Mouse (Mus musculus) left cerebral cortex, postnatal 10 days (tissue): ENCODE results near the gene Kat6b. TPM values are rescaled to one million over a fixed set of nuclear protein-coding genes. Genes with fewer than 3 reads are reported as not detected.

Experiments
- DNase-seq, 2 experiments: peaks; one replicate each; pipeline ENCODE4 v3.0.0; 2021 to 2022; ENCODE audit warnings: low spot score in 2 of 2, mixed read lengths in 1 of 2; ENCODE audit errors: extremely low spot score in 1 of 2
- intact Hi-C: fragments of 180-260 bp; cut with DNase I; formaldehyde crosslinking; loops from one replicate; pipeline ENCODE4 v1.15.1; 2025
- total RNA-seq, 2 experiments: library from RNA; stranded (reverse); gene quantifications; 2 replicates each; pipeline ENCODE4 v1.2.3; 2021

The Kat6b gene
- total RNA-seq, 2 experiments from 2014 or later = 63.8 to 65.1 TPM

DNA sequence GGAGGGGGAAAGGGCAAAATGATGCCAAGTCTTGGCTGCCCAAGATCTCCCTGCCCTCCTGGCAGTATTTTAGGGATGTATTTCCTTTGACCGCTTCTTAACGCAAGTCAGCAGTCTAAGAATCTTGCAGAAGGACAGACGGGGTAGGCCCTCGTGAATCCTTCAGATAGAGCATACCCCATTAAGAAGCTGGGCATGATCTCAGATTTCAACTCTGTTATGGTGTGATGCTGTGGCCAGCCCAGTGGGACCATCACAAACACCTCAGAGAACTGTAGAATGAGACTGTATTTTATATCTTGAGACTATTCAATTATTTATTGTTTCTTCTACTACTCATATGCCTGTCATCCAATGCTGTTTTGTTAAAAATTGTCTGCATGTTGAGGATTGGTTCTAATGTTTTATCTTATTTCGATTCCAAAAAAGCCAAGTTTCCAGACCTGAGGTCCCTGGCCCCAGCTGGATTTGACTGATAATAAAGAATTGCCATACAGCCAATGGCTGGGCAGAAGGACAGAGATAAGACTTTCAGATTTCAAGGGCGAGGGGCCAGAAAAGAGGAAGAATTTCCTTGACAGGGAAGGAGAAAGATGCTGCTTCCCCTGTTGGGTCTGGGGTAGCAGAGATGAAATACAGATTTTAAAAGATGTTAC, 67.8 kb downstream of the Kat6b start:
- no peak for DNase-seq
- intact Hi-C loops = no loop called here

DNA sequence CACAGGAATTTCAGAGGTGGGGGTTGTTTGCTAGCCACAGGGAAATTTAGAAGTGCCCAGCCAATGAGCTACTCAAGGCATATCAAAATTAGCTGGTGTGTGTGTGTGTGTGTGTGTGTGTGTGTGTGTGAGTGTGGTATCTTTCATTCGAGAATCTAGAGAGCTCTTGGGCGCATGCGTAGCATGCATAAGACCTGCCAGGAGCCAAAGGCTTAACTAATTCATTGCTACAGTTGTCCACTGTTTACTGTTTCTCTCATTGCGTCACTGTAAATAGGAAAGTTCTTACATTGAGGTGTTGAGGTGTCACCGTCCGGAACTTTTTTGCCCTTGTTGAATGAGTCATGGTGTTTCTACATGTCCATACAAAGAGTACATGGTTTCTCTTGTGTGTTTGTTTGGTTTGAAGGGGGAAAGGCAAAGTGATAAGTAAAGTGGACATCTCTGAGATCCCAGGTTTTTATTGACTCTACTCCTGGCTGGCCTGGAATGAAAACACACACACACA, 68.4 kb downstream of the Kat6b start:
- no peak for DNase-seq
- intact Hi-C loops = no loop called here

DNA sequence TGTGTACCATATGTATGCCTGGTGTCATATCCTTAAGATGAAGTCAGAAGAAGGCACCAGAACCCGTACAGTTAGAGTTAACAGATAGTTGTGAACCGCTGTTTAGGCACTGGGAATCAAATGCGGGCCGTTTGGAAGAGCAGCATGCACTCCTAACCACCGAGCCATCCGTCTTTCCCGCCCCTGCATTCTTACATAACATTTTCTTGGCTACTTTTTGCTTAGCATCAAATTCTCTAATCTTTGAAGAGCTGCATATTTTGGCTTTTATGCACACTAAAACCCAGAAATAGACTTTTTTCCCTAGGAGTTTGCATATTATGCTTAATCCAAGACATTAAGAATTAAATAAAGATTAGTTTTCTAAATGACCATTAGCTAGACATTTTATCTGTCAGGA, 69.3 kb downstream of the Kat6b start:
- DNase-seq = no peak
- intact Hi-C loops = no loop called here

DNA sequence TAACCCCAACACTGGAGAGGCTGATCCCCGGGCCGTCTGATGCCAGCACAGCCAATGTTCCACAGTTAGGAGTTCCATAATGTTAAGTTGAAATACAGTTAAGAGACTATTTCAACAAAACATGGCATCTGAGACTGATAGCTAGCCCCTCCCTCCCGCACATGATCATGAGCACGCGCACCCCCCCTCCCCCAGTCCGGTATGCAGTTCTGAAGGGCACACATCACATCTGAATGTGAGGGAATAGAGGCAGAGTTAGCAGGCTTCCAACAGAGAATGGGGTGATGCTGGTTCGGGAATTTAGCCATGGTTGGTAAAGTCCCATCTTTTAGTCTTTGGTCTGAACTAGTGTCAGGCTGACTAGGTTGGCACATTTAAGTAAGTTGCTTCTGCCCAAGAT, 70.4 kb downstream of the Kat6b start:
- DNase-seq = no peak
- intact Hi-C loops = no loop called here

DNA sequence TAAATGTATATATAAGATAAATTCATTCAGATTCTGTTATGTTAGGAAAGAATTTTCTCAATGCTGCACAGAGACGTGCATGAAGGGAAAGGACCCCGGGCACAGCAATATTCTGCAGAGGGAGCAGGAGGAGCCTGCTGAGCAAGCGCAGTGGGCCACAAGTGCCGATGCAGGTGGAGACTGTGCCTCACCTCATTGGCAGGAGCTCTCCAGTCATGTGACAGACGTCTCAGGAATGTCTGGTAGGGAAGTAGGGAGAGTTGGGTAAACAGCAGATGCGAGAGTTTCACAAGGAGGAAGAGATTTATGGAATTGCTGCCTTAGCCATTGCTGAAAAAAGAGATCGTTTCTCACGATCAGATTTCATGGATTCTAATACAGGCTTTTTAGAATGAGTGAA, 71.7 kb downstream of the Kat6b start:
- DNase-seq = no peak
- intact Hi-C loops = no loop called here

DNA sequence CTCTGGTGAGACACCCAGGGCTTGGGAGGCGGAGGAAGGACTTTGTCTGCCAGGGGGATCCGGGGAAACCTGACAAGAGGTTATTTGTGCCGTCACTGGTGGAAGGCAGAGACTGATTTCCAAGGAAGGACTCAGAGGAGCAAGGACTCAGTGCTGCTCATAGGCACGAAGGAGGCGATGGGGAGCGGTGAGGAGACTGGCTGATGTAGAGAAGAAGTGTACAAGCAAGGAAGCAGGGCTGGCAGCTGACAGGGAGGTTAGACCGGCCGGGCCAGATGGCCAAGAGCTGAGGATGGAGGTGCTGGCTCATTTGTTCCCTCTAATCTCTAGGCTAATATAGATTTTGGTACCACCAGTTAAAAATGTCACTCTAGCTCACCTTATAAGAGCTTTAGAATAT, 72.8 kb downstream of the Kat6b start:
- no peak for DNase-seq
- intact Hi-C loops = no loop called here

DNA sequence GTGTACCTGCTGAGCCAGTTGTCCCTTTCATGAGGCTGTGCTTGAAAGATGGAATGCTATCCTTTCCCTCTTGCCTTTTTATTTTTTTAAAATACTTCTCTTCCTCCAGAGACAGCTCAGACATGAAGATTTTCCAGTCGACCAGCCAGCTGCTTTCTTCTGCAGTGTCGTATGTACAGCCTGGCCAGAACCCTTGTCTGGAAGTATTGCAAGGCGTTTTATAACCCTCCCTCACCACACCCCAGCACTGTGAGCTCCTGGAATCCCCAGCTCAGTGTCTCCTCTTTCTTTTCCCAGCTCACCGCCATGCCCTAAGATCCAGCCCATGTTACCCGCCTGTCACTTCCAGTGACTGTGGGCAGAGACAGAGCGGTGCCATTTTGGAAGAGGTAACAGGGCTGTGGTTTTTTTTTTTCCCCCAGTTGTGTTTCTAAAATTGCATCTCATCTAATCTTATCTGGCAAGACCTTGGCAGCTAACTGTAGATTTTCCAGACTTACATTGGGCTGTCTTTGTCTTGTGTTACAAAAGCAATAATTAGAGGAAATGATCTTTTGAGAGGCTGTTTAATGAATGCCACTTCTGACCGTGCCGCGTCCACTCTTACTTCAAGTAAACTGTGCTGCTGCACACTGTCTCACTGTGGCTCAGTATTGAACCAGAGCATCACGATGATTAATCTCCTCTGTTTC, 77.4 kb downstream of the Kat6b start:
- intact Hi-C loops = no loop called here

DNA sequence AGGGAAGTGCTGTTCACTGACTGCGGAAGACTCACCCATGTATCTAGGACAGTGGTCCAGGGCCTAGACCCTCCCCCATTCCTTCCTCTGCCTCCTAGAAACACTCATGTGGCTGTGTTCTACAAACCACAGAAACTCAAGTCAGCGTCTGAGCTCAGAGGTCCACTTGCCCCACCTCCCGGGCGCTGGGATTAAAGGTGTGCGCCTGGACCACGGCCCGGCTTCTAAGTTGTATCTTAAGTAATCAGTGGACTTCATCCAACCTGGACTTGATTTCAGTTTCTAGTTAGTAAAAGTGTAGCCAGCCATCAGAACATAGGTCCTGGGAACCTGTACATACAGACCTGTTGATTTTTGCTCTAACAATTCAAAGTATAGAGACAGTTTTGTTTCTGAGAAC, 78.2 kb downstream of the Kat6b start:
- intact Hi-C loops = no loop called here
- DNase-seq = no peak

More for the DNA sequence above, 77.4 kb downstream of the Kat6b start:
- no peak for DNase-seq

DNA sequence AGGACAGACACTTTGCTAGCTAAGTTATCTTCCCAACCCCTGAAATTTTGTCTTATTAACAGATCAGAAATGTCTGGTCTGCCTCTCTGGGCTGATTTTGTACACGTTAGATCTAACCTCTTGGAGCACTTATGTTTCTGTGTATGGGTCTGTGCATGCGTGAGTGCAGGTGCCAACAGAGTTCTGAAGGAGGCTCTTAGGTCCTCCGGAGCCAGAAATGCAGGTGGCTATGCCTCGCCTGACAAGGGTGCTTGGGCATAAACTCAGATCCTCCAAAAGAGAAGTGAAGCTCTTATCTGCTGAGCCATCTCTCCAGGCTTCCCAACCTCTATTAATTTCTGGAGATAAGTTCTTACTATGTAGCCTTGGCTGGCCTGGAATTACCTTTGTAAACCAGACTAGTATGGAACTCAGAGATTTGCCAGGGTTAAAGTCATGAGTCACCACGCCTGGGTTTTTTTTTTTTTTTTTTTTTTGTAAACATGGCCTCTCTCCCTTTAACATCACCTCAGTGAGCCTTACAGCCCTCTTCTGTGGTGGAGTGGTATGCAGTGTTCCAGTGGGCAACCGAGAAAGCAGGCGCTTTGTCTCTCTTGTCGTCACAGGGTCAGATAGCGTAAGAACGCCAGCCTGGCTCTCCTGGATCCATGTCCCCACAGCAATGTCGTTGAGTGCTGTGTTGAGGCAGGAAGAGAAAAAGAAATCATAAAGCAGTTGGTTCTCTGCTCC, 79.4 kb downstream of the Kat6b start:
- DNase-seq = no peak

DNA sequence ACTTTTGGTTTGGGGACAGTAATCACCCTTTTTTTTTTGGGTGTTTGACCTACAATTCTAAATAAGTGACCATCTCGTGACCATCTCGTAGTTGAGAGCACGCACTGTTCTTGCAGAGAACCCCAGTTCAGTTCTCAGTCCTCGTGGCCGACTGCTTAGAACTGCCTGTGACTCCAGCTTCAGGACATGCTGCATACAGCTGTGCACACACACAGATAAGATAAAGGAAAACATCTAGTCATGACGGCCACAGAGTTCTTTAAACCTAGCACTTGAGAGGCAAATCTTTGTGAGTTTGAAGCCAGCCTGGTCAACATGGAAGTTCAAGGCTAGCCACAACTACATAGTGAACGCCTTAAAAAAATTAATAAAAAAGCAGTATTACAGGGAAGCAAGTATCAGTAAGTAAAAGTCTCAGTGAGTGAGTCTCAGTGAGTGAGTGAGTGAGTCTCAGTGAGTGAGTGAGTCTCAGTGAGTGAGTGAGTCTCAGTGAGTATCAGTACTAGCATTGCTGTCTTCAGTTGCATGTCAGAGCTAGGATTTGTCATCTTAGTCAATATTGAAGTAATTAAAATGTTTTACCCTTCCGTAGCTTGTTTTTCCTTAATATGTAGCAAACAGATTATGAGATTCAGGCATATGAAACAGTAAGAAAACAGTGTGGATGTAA, 80.3 kb downstream of the Kat6b start:
- intact Hi-C loops = no loop called here

More for the DNA sequence above, 79.4 kb downstream of the Kat6b start:
- intact Hi-C loops = no loop called here

DNA sequence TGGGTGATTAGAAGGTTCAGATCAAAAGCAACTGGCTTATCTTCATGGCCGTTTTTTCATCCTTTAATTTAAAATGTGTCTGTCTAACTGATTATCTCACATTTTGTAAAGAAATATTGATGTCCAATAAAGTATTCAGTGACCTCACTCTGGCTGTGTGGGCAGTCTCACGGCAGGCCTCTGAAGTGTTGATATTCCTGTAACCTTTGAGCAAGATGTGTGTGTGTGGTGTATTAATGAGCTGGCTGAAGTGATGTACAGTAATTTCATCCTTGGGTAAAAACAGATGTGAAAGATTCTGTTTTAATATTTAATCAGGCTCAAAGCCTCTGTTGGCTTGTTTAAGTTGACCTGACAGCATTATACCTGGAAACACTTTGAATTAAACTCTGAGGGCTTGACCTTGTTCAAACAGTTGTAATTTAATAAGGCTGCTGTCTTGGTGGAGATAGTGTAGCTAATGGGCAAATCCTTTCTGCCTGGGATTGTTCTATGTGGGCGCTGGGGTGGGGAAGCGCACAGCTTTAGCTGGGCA, 82.4 kb downstream of the Kat6b start:
- intact Hi-C loops = no loop called here
- DNase-seq = no peak

More for the DNA sequence above, 80.3 kb downstream of the Kat6b start:
- DNase-seq = no peak

DNA sequence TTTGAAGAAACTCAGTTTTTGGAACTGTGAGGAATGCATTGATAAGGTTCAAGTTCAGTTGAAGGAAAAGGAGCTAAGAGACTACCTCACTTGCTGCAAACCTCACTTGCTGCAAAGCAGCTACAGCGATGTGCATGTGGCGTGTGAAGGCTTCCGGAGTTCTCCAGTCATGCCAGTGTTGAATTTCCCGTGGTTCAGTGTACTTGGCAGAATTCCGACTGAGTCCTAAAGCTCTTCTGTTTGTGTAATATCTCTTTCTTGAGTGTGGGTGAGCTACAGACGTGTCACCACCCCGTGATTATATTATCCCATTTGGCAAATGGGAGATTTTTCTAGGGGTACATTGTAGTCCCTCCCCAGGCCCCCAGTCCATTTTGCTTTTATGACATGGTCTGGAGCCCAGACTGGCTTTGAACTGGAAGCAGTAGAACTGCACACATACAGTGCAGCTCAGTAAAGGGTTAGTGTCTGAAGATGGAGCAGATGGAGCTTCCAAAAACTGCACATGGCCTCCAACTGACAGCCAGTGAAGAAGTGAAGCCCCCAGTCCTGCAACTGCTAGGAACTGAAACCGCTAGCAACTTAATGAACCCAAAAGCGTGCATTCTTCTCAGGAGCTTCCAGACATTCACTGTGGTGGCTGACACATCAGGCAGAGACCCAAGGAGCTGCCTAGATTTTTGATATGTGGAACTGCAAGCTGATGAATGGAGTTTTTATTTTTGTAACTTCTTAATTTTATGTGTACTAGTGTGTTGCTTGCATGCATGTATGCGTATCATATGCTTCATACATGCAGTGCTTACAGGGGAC, 84.5 kb downstream of the Kat6b start:
- intact Hi-C loops = no loop called here
- no peak for DNase-seq

DNA sequence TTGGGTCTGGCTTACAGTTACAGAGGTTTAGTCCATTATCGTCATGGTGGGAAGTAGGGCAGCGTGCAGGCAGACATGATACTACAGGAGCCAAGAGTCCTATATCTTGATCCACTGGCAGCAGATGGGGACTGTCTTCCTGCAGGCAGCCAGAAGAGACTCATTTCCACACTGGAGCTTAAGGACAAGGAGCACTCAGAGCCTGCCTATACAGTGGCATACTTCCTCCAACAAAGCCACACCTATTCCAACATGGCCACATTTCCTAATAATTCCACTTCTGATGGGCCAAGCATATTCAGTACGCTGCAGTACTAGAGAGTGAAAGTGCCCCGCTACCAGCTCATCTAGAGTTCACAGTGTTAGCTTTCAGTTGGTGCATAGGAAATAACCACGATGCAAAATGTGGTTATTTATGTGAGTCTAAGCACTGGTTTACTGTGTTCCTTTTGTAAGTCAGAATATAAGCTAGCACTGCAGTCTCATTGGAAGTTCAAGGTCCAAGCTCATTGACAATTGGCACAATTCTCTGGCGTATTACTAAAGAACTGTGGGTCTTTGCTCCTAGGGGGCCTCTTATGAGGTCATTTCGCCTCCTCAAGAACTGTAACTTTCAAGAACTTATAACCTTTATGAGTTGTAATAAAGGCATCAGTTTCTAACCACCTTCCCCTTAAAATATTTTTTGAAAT, 86.2 kb downstream of the Kat6b start:
- no peak for DNase-seq
- intact Hi-C loops = no loop called here

DNA sequence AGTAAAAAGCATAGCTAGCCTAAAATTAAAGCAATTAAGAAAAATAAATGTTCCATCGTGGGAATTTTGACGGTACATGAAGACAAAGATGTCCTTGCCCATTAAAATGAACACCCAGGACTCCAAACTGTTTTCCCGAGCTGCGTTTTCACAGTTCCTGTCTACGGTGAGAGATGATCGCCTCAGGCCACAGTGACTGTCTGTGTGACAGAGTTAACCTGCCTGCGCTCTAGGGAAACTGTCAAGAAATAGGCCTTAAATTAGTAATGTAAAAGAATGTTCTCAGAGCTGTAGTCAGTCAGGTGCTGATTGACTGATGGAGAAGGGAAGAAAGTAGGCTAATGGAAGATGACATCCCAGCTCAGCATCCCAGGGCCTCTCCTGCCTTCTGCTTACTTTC, 87.6 kb downstream of the Kat6b start:
- intact Hi-C loops = no loop called here
- DNase-seq = no peak

DNA sequence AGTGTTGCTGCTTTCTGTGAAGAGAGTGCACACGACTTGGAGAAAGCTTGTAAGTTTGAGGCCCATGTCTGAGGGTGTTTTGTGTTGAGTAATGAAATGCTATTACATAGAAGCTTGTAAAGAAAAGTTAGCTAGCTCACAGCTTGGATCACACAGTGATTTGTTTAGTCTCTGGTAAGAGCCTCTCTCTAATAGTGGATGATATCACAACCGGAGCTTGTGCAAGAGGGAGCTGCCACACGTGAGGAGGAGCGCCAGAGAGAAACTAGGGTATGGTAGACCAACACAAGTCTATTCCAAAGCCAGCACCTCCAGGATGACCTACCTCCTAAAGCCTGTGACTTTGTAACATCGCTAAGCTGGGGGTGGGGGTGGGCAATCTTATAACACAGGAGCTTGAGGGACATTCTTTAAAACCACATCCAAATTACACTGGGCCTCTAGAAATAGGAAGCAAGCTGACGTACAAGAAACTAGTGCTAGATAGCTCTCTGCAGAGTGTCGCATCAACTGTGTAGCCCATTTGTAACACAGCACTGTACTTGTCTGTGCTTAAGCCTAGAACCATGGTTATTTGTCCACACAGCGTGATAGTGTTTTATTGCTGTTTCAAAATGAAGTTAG, 93.6 kb downstream of the Kat6b start:
- DNase-seq = no peak
- intact Hi-C loops = no loop called here

DNA sequence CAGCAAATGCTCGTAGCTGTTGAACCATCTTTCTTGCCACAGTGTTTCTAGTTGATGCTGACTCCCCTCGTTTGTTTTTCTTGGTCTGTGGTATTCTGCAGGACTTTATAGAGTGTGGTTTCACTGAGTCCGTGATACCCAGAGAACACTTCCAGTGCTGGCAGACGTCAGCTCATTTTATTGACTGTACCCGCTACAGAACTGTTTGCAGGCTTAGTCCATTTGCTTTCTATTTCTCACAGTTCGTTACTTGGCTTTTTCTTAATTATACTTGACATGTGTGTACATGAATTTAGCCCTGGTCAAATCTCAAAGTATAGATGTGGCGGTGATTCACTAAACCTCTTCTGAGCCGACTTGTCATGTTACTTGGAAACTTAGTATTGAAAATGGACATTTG, 95.6 kb downstream of the Kat6b start:
- intact Hi-C loops = no loop called here
- no peak for DNase-seq

DNA sequence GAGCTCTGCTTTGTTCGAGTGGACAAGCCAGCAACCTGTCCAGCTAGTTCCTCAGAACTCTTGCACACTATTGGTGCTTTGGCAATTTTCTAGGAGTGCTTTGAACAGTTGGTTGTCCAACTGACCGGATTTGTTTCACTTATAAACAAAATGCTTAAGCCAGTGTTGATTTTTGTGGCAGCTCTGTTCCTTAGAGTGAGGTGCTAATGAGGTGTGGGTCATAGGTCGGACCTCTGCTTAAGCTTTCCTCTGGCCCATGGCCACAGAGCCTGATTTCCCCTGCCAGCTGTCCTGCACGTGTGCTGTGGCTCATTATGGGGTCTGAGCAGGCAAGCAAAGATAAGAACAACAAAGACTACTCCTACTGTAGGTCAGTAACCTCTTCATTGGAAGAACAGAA, 100.0 kb downstream of the Kat6b start:
- intact Hi-C loops = no loop called here
- DNase-seq = no peak
